Mouse (Mus musculus) effector memory CD4-positive, alpha-beta T cell, adult 7 months (primary cell): ENCODE data around the gene Smyd1. TPM values are rescaled to one million over a fixed set of nuclear protein-coding genes. Genes with fewer than 3 reads are reported as not detected.

ENCODE experiments used
- polyA plus RNA-seq: library from polyadenylated mRNA; unstranded; fragments of 100-300 nt; shearing (Covaris generic); gene quantifications from one replicate; pipeline ENCODE4 v1.2.1, GENCODE M21; 2017

Gene Smyd1
- polyA plus RNA-seq, result not detected

GRCm38 (mm10) chr6:71321826-71322283 lies at the start of gene Smyd1:
TSS of gene Smyd1 (minus strand) at chr6:71322233.

DNA sequence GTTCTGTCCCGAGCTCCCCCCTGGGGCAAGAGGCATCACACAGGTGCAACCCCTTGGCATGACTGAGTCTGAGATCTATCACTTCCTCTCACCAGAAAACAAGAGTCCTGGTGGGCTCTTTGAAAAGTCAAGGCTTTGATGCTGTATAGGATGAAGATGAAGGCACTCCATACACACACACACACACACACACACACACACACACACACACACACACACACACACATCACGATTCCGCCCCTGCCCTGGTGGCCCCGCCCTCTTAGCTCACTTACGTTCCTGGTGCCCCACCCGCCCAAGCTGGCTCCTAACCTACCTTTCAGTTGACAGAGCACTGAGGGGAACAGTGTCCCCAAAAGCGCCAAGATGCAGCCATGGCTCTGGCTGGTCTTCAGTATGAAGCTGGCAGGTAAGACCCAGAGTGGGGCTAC lies 473 bp upstream of the Smyd1 start, which contains the start of gene Cd8b1:
Cd8b1 (plus strand) TSS at position 298 of the 431 bp plus-strand sequence.

DNA sequence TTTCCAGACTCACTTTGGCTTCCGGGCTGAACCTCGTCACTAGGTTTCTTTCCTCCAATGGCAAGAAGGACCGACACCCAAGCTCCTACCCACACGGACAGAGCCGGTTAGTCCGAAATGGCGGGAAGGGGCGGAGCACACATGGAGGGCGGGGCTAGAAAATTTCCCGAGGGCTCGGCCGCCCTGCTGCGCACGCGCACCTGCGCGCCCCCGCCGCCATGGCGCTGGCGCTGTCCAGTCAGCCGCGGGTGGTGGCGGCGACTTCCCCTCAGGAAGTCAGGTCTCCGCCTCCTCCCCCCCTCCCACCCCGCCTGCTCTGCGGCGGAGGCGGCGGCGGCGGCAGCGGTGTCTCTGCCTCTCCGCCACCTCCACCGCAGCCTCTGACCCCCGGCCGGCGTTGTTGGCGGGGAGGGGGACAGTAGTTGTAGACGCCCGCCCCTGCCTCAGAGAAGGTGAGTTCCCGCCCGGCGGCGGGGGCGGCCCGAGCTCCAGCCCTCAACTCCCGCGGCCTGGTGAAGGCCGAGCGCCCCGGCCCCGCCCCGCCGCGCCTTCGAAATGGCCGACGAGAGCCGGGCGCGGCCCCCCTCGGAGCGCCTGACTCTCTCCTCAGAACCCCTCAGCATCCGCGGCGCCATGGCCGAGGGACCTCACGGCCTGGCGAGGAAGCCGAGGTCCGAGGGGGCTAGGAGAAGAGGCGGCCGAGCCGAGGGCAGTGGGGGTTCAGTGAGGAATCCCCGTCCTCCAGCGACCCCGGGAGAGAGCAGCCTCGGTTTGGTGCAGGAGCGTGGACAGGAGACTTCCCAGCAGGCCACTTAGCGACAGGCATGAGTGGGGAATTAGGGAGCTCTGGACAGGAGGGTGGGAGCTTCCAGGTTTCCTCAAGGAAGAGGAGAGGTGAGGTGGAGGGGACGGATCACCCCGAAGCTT lies 50.4 kb downstream of the Smyd1 start, which contains the start of gene Krcc1:
Krcc1 (plus strand) TSS at position 289 of the 927 bp plus-strand sequence.

DNA sequence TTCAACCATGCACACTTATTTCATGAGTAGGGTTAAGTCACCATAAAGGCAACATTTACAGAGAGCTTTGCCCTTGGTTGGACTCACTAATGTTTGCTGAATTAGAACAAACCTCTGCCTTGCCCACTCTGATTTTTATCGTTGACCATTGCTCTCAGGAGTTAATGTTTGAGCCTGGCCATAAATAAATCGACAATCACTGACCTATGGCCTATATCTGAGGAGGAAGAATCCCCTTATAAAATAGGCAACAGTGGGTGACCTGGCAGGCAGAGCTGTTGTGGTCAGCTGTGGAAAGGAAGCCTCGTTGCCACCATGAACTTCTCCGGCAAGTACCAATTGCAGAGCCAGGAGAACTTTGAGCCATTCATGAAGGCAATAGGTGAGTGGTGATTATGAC lies 122.4 kb downstream of the Smyd1 start, which contains the start of gene Fabp1:
Fabp1 (plus strand) TSS at position 216 of the 400 bp plus-strand sequence.

Other genes with a start within 250 kb of the Smyd1 start
- gene Thnsl2, start 177.8 kb downstream of the Smyd1 start, polyA plus RNA-seq, result not detected
- not detected for gene Fabp1, start 122.4 kb downstream of the Smyd1 start, polyA plus RNA-seq
- gene Krcc1, start 50.6 kb downstream of the Smyd1 start, polyA plus RNA-seq, result 51.7 TPM
- 4.0 TPM for gene Cd8b1, start 555 bp upstream of the Smyd1 start, polyA plus RNA-seq
- not detected for gene Cd8a, start 51.2 kb upstream of the Smyd1 start, polyA plus RNA-seq
- gene Rmnd5a, start 118.4 kb upstream of the Smyd1 start, polyA plus RNA-seq, result 28.2 TPM
- 60.9 TPM for gene Rnf103, start 171.7 kb upstream of the Smyd1 start, polyA plus RNA-seq
- gene Chmp3, start 221.6 kb upstream of the Smyd1 start, polyA plus RNA-seq, result 60.1 TPM